Mouse (Mus musculus) frontal cortex, postnatal 25 days (tissue): ENCODE data around the gene Dennd6b.
A peak's percentile ranks its signal among the peaks of the same experiment; 100 is the strongest.

Experiments
- DNase-seq, 2 experiments: peaks; one replicate each; pipeline ENCODE4 v3.0.0; 2022; ENCODE audit warnings: low spot score in 2 of 2

Gene Dennd6b

GRCm38 (mm10) chr15:89157954-89158353, 38.3 kb downstream of the Dennd6b start:
- no peak for DNase-seq

DNA sequence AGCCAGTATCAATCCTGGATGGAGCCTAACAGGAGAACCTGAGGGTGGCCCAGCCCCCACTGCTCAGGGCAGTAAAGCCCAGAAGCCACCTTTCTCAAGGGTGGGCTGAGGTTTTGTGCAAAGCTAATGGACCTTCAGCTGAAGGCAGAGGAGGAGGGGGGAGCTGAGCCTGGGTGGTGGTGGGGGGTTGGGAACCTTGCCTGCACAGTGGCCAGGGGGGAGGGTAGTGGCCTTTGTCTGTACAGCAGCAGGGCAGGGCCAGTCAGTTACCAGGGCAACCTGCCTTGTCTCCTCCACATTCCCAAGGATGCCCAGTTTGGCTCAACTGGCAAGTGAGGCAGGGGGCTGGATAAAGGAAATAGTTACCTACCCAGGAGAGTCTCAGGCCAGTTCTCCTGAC, 44.0 kb downstream of the Dennd6b start:
- no peak for DNase-seq

GRCm38 (mm10) chr15:89150041-89150390, 46.3 kb downstream of the Dennd6b start:
- DNase-seq: no peak

- DNase-seq: no peak
Measured at GRCm38 (mm10) chr15:89149271-89150040, 46.8 kb downstream of the Dennd6b start, which contains the start of gene Mapk11. Mapk11 (minus strand) TSS chr15:89149628.

GRCm38 (mm10) chr15:89148496-89149270, 47.6 kb downstream of the Dennd6b start:
- no peak for DNase-seq

GRCm38 (mm10) chr15:89147895-89148294, 48.4 kb downstream of the Dennd6b start:
- DNase-seq: no peak

- DNase-seq: no peak
Measured at GRCm38 (mm10) chr15:89147456-89147855, 48.8 kb downstream of the Dennd6b start.

DNA sequence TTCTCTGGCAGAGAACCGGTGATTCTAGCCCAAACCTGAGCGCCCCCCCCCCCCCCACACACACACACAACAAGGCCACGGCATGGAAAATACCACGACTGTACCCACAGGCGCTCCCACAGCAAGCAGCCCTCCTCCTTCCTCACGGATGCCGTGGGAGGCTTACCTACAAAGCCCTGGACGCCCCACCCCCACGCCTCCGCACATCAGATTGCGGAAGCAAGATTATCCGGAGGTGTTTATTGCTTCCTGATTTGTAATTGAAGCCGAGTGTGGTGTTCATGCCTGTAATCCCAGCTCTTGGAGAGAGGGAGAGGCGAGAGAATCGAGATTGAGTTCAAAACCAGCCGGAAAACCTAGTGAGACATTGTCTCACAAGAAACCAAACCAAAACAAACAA, 49.3 kb downstream of the Dennd6b start:
- no peak for DNase-seq

DNA sequence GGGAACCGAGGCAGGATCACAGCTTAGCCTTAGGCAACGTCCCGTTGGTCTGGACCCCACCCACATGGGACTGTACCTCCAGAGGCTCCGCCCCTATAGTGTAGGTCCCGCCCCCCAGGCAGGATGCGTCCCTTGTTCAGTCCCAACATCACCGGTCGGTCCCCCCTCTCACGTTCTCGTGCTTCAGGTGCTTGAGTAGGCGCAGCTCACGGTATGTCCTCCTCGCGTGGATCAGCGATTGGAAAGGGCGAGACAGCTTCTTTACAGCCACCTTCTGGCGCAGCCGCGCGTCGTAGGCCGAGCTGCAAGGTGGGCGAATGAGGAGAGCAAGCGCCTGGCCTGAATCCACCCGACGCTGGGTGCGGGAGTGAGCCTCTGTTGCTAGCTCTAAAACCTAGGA, 49.8 kb downstream of the Dennd6b start:
- peak; percentile 46 to 50 for DNase-seq

- no peak for DNase-seq
Measured at GRCm38 (mm10) chr15:89145813-89146350, 50.4 kb downstream of the Dennd6b start.

GRCm38 (mm10) chr15:89144965-89145364, 51.3 kb downstream of the Dennd6b start:
- DNase-seq: no peak

DNA sequence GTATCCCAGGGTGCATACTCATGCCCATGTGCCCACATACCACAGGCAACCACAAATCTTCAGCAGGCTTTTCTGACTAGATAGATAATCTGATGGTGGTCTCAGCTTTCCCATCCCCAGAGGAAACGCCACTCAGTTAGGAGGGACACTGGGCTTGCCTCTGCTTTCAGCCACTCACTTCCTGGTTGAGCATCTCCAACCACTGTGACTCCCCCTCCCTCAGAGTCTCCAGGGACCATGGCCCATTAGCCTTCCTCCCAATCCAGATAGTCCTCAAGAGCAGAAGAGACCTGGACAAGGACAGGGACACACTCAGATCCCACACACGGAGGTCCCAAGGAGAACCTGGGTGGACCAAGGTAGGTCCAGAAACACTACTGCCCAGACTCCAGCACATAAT, 53.2 kb downstream of the Dennd6b start:
- DNase-seq: no peak

DNA sequence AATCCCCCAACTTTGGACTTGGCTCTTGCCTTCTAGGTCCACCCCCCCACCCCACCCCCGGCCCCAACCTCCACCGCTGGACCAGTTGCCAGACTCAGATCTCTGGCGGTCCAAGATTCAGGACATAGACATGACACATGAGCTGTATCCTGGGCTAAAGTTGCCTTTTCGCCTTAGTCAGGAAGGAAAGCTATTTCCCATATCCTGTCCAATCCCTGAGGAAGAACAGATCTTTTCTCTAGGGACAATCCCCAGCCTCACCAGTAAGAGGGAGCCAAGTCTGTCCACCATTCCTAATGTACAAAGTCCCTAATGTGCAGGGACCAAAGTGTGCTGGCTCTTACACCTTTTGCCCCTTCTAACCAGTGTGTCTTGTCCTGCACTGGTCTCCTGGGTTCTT, 54.4 kb downstream of the Dennd6b start:
- no peak for DNase-seq

GRCm38 (mm10) chr15:89141443-89141842, 54.9 kb downstream of the Dennd6b start:
- DNase-seq: no peak

- DNase-seq: no peak
Measured at GRCm38 (mm10) chr15:89140659-89141252, 55.5 kb downstream of the Dennd6b start, which contains the start of gene Mapk12. Mapk12 (minus strand) TSS chr15:89140703.

- DNase-seq: peak in 1 of 2 experiments; percentile 61
Measured at GRCm38 (mm10) chr15:89140048-89140658, 56.1 kb downstream of the Dennd6b start.

- no peak for DNase-seq
Measured at GRCm38 (mm10) chr15:89138531-89138930, 57.8 kb downstream of the Dennd6b start.

- no peak for DNase-seq
Measured at GRCm38 (mm10) chr15:89138046-89138405, 58.3 kb downstream of the Dennd6b start.

DNA sequence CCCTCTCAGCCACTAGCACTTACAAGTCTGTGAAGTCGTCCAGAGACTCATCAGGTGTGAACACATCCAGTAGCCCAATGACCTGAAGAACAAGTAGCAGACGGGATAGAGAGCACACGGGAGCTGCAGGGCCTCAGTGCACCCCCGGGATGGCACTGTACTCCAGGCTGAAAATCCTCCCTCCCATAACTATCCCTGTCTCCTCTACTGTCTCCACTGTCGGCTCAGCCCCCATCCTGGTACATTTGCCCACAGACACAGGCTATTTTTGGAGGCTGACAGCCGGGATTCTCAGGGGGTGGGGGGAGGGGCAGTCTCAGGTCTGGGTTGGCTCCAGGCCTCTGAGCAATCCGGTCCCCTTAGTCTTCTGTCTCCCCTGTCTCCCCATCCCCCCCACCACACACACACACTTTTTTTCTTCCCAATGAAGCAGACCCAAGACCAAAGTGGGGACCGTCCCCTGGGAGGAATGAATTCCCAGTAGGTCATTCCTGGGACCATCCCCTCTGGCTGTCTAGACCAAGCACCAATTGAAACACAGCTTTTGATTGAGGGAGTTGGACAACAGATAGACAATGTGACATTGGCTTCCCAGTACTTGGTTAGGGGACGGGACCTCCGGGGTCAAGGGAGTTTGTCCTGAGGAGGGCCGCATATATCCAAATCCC, 58.8 kb downstream of the Dennd6b start:
- no peak for DNase-seq

DNA sequence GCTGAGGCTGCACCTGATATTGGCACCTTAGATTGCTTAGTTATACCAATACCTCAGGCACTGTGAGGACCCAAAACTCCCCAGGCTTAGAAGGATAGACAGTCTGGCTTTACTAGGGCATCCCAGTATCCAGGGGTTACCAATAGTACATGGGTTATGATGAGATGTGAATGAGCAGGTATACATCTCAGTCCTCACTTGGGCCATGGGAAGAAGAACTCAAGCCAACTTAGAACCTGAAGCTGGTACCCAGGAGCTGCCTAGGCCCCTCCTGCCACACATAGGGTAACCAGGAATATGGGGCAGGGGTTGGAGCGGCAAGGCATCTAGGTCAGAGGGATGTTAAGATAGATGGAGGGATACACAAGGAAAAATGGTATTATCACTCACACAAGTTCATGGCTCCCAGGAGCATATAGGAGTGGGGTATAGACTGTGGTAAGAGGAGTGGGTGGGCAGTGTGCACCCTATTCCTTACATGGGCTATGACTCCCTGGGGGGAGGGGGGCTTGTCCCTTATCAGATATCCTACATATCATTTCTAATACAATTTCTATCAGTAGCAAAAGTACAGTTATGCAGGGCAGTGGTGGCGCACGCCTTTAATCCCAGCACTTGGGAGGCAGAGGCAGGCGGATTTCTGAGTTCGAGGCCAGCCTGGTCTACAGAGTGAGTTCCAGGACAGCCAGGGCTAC, 59.7 kb downstream of the Dennd6b start:
- DNase-seq: no peak
